Mouse (Mus musculus): ENCODE results near the gene Ap2b1. TPM values are rescaled to one million over a fixed set of nuclear protein-coding genes. Genes with fewer than 3 reads are reported as not detected.
"Not testable (repeated sequence)": the region's sequence is repeated elsewhere in the genome, so short reads cannot be mapped to it uniquely, and the experiment has no call there.

Ap2b1 gene
- 111 and 117 TPM in 2 replicates for polyA plus RNA-seq (2015; fragmentation: Nextera tagmentation; extraction: Ambion mirVana)

GRCm38 (mm10) chr11:83298225-83299195 is at the start of gene Ap2b1:
Gene Ap2b1, plus strand, starts transcription at chr11:83299024.
- H3K9me3 ChIP-seq, result no peaks in the 10 kb centered on the region
- 2% methylated on average over 56 of the region's 56 CpGs for WGBS
- H3K27ac ChIP-seq (replicated peaks), result peak within 1 kb of the TSS; percentile 93
- peak within 1 kb of the TSS; percentile 89 for H3K9ac ChIP-seq
- peaks cover 15% of the 10 kb centered on the region for H3K36me3 ChIP-seq
- H3K4me2 ChIP-seq, result peak within 1 kb of the TSS; percentile 79
- H3K4me1 ChIP-seq (replicated peaks), result peaks cover 52% of the 10 kb centered on the region
- peak within 1 kb of the TSS; percentile 95 for H3K4me3 ChIP-seq
- ATAC-seq (ENCODE audit: low FRiP score, low read depth), result peak; percentile 93
- H3K27me3 ChIP-seq, result no peaks in the 10 kb centered on the region

- not testable (repeated sequence) for H3K36me3 ChIP-seq; H3K9me3 ChIP-seq; H3K27ac ChIP-seq (replicated peaks); ATAC-seq (ENCODE audit: low FRiP score, low read depth); H3K4me1 ChIP-seq (replicated peaks); H3K4me3 ChIP-seq; H3K4me2 ChIP-seq; H3K27me3 ChIP-seq; H3K9ac ChIP-seq
- 56% methylated on average over 5 of the region's 5 CpGs for WGBS
Observed at GRCm38 (mm10) chr11:83257211-83257610, 41.6 kb upstream of the Ap2b1 start.

DNA sequence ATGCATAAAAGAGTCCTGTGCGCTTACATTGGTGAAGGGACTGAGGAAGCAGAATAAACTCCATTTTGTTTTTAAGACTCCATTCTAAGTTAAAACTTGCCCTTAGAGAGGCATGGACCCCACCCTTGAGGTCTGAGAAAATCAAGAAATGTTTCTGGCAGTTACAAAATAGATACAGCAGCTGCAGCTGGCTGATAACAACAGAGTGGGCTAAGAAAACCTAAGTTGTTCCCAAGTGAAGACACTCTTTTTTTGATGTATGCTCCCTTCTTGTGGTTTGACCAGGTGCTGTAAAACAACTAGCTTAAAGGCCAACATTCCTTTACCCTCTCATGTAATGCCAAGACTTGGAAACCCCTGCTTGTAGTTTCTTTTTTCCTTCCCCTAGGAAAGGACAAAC is 36.2 kb upstream of the Ap2b1 start:
- Histone ChIP-seq H3K9me3 (no peaks in the 10 kb centered on the region), H3K27me3 (no peaks in the 10 kb centered on the region), H3K4me3 (no peak overlapping the region), H3K27ac (replicated peaks) (no peak overlapping the region), H3K36me3 (no peaks in the 10 kb centered on the region), H3K4me2 (no peak overlapping the region), H3K4me1 (replicated peaks) (no peaks in the 10 kb centered on the region), H3K9ac (no peak overlapping the region)
- ATAC-seq (ENCODE audit: low FRiP score, low read depth), result no peak
- 98% methylated on average over 1 of the region's 1 CpGs for WGBS

- H3K4me1 ChIP-seq (replicated peaks), result no peaks in the 10 kb centered on the region
- no peaks in the 10 kb centered on the region for H3K36me3 ChIP-seq
- H3K27ac ChIP-seq (replicated peaks), result no peak overlapping the region
- no peaks in the 10 kb centered on the region for H3K27me3 ChIP-seq
- no peak overlapping the region for H3K4me2 ChIP-seq
- WGBS, result 62% methylated on average over 3 of the region's 3 CpGs
- ATAC-seq (ENCODE audit: low FRiP score, low read depth), result no peak
- no peak overlapping the region for H3K4me3 ChIP-seq
- H3K9ac ChIP-seq, result no peak overlapping the region
- no peaks in the 10 kb centered on the region for H3K9me3 ChIP-seq
Observed at GRCm38 (mm10) chr11:83263146-83263545, 35.7 kb upstream of the Ap2b1 start.

DNA sequence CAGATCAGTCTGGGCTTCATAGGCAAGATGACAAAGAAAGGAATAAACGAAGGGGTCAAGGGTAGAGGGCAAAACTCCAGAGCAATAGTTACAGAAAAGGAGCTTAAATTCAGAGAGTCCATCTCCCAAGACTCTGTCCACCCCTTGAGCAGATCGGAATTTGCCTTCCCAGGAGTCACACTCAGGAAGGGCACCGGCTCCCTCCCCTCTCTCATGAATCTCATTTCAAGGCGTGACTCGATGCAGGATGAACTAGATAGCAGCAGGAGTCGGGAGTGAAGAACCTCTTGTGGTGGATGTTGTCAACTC is 28.0 kb upstream of the Ap2b1 start:
- peak overlapping the region; percentile 50 for H3K9ac ChIP-seq
- no peaks in the 10 kb centered on the region for H3K27me3 ChIP-seq
- H3K4me3 ChIP-seq, result peak overlapping the region; percentile 48
- no peaks in the 10 kb centered on the region for H3K9me3 ChIP-seq
- H3K27ac ChIP-seq (replicated peaks), result peak overlapping the region; percentile 91
- peak; percentile 47; the same call in 1 of the 2 replicates for ATAC-seq (ENCODE audit: low FRiP score, low read depth)
- H3K4me1 ChIP-seq (replicated peaks), result peaks cover 4% of the 10 kb centered on the region; the same call in 1 of the 2 replicates
- WGBS, result under 1% methylated on average over 6 of the region's 6 CpGs
- H3K36me3 ChIP-seq, result no peaks in the 10 kb centered on the region
- peak overlapping the region; percentile 66 for H3K4me2 ChIP-seq

- H3K27me3 ChIP-seq, result no peaks in the 10 kb centered on the region
- peak; percentile 92 for ATAC-seq (ENCODE audit: low FRiP score, low read depth)
- no peaks in the 10 kb centered on the region for H3K9me3 ChIP-seq
- peaks cover 4% of the 10 kb centered on the region; the same call in 1 of the 2 replicates for H3K4me1 ChIP-seq (replicated peaks)
- H3K36me3 ChIP-seq, result no peaks in the 10 kb centered on the region
- WGBS, result under 1% methylated on average over 26 of the region's 26 CpGs
- peak overlapping the region; percentile 48 for H3K4me3 ChIP-seq
- H3K27ac ChIP-seq (replicated peaks), result peak overlapping the region; percentile 91
- peak overlapping the region; percentile 50 for H3K9ac ChIP-seq
- H3K4me2 ChIP-seq, result peak overlapping the region; percentile 66
Observed at GRCm38 (mm10) chr11:83271151-83271950, 27.5 kb upstream of the Ap2b1 start.

GRCm38 (mm10) chr11:83271951-83272843 is 26.6 kb upstream of the Ap2b1 start:
- ATAC-seq (ENCODE audit: low FRiP score, low read depth), result no peak
- Histone ChIP-seq H3K9ac (no peak overlapping the region), H3K27ac (replicated peaks) (peak overlapping the region; percentile 91), H3K9me3 (no peaks in the 10 kb centered on the region), H3K27me3 (no peaks in the 10 kb centered on the region), H3K36me3 (no peaks in the 10 kb centered on the region), H3K4me2 (peak overlapping the region; percentile 66), H3K4me3 (no peak overlapping the region), H3K4me1 (replicated peaks) (peaks cover 4% of the 10 kb centered on the region; the same call in 1 of the 2 replicates)
- WGBS, result 23% methylated on average over 2 of the region's 2 CpGs

DNA sequence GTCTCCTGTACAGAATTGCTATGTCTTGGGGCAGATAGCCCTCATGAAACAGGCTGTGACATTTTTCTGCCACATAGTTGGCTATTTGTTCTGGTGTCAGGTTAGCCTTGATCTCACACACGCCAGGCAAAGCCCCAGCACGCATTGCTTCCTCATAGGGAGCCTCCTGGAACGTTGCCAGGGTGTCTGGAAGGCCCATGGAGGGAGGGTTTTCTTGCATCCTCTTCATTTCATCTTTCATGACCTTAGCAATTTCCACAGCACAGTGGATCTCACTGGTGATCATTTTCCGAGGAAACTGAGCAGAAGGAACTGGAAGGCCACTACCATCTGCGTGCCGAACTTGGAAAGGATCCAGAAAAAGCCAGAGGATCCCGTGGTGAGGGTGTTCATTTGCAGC is 22.6 kb upstream of the Ap2b1 start:
- Histone ChIP-seq H3K4me3 (no peak overlapping the region), H3K27ac (replicated peaks) (no peak overlapping the region), H3K36me3 (no peaks in the 10 kb centered on the region), H3K9me3 (no peaks in the 10 kb centered on the region), H3K4me2 (no peak overlapping the region), H3K9ac (no peak overlapping the region), H3K4me1 (replicated peaks) (no peaks in the 10 kb centered on the region), H3K27me3 (no peaks in the 10 kb centered on the region)
- 68% methylated on average over 7 of the region's 7 CpGs for WGBS
- ATAC-seq (ENCODE audit: low FRiP score, low read depth), result no peak

DNA sequence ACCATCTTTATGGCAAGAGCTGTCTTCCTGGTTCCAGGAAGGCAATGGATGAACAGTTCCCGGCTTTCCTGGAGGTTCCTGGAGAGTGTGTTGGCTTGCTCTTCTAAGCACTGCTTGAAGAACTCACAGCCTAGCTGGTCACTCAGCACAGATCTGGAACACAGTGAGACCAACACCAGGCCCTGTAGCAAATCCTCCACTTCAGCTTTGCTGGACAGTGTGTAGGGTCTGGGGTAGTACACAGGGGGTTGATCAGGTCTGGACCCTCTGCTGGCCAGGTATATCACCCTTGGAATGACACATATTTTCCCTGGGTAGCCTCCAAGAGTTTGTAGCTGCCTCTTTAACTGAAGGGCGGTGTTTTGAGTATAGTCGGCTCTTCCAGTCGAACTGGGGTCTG is 19.8 kb upstream of the Ap2b1 start:
- 83% methylated on average over 4 of the region's 4 CpGs for WGBS
- no peaks in the 10 kb centered on the region for H3K9me3 ChIP-seq
- H3K27ac ChIP-seq (replicated peaks), result no peak overlapping the region
- H3K4me1 ChIP-seq (replicated peaks), result no peaks in the 10 kb centered on the region
- no peaks in the 10 kb centered on the region for H3K27me3 ChIP-seq
- H3K4me2 ChIP-seq, result no peak overlapping the region
- no peaks in the 10 kb centered on the region for H3K36me3 ChIP-seq
- no peak overlapping the region for H3K4me3 ChIP-seq
- no peak overlapping the region for H3K9ac ChIP-seq
- ATAC-seq (ENCODE audit: low FRiP score, low read depth), result no peak

GRCm38 (mm10) chr11:83279691-83280090 is 19.1 kb upstream of the Ap2b1 start:
- Histone ChIP-seq H3K36me3 (no peaks in the 10 kb centered on the region), H3K9me3 (no peaks in the 10 kb centered on the region), H3K4me1 (replicated peaks) (no peaks in the 10 kb centered on the region), H3K27me3 (no peaks in the 10 kb centered on the region), H3K27ac (replicated peaks) (no peak overlapping the region), H3K4me3 (no peak overlapping the region), H3K9ac (no peak overlapping the region), H3K4me2 (no peak overlapping the region)
- ATAC-seq (ENCODE audit: low FRiP score, low read depth), result no peak
- WGBS, result 75% methylated on average over 6 of the region's 6 CpGs

GRCm38 (mm10) chr11:83282084-83282483 is 16.7 kb upstream of the Ap2b1 start:
- H3K27me3 ChIP-seq, result no peaks in the 10 kb centered on the region
- no peak overlapping the region for H3K27ac ChIP-seq (replicated peaks)
- no peak for ATAC-seq (ENCODE audit: low FRiP score, low read depth)
- no peak overlapping the region for H3K4me2 ChIP-seq
- H3K36me3 ChIP-seq, result no peaks in the 10 kb centered on the region
- H3K9me3 ChIP-seq, result no peaks in the 10 kb centered on the region
- no peak overlapping the region for H3K9ac ChIP-seq
- no peak overlapping the region for H3K4me3 ChIP-seq
- no peaks in the 10 kb centered on the region for H3K4me1 ChIP-seq (replicated peaks)
- WGBS, result 78% methylated on average over 2 of the region's 2 CpGs
